Mouse (Mus musculus) granulocyte monocyte progenitor cell, adult 5-6 weeks (primary cell): Measurements from ENCODE around the gene Cbfb. TPM values are rescaled to one million over a fixed set of nuclear protein-coding genes. Genes with fewer than 3 reads are reported as not detected.

ENCODE experiments used
- ATAC-seq: replicated peaks from 2 replicates; pipeline ENCODE4 v1.8.0; 2016; ENCODE audit warnings: mild to moderate bottlenecking, moderate TSS enrichment, inconsistent platforms; ENCODE audit not compliant: poor library complexity, severe bottlenecking
- total RNA-seq, 2 experiments: library from RNA; stranded (forward) in 1 of 2; stranded (reverse) in 1 of 2; fragments of 200-712, 200-1000 nt in 1 of 2; fragments of >200 nt in 1 of 2; fragmentation: Nextera tagmentation in 1 of 2; gene quantifications; 2 replicates each; pipeline ENCODE4 v1.2.3; 2014 to 2017

The Cbfb gene
- 119 and 135 TPM in 2 replicates for total RNA-seq (2014; fragmentation: Nextera tagmentation)
- 177 and 185 TPM in 2 replicates for total RNA-seq (2017)

DNA sequence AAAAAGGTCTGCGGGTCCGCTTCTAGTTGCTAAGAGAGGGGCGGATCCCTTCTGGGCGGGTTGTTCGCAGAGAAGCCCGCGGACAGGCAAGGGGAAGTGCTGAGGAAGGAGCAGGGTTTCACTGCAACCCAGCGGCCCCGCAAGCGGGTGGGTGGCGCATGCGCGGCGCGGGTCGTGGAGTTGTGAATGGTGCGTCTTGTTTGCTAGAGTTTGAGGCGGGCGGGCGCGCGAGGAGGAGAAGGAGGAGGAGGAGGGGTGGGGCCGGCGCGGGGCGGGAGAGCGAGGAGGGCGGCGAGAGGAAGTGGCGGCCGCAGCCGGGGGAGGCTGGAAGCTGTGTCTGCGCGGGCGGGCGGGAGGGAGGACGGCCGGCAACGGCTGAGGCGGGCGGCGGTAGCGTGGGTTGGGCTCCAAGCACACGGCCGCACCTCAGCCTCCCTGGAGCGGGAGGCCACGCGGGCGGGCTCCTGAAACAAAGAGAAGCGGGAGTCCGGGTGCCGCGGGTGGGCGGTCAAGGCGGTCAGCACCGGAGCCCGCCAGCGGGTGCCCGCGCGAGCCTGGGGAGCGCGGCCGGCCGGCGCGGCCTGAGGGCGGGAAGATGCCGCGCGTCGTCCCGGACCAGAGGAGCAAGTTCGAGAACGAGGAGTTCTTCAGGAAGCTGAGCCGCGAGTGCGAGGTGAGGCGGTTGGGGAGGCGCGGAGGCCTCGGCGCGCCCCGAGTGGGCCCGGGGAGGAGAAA, at the start of gene Cbfb:
Gene Cbfb, plus strand, starts transcription at position 294 of the 735 bp plus-strand sequence.
- ATAC-seq, result peak; percentile 88

DNA sequence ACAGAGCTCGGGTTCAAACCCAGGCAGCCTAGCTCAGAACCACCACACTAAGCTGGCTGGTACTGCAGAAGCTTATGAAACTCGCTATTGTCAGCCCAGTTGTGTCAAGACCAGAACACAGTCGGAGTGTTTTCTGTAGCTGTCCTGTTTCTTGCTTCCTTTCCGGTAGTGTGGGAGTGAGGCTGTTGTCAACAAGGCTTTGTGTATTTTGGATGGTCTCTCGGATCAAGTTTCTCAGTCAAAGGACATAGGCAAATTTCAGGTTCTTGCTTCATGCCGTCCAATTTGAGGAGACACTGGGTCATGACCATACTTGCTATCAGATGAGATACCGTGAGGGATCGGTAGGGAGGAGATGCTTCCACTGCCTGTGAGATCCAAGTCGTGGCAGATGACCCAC, 40.6 kb upstream of the Cbfb start:
- no peak for ATAC-seq

- ATAC-seq, result no peak
Observed at GRCm38 (mm10) chr8:105131509-105131908, 39.0 kb upstream of the Cbfb start, which contains the start of gene Ces4a. Gene Ces4a, plus strand, starts transcription at chr8:105131800.

- ATAC-seq, result peak; percentile 80
Observed at GRCm38 (mm10) chr8:105138423-105138822, 32.1 kb upstream of the Cbfb start.

DNA sequence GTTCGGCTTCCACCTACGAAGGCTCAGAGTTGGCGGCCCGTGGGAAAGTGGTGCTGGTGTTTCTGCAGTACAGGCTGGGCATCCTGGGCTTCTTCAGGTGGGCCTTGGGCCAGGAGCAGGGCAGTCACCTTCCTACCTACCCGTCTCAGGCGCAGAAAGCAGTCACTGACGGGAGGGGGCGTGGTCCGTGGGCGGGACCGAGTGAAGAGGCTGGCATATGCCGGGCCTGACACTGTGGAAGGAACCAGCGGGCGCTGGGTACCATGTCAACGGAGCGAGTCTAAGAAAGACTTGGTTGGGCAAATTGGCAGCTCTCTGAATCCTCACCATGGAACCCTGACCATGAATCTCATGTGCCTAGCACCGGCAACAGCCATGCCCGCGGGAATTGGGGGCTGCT, 28.1 kb upstream of the Cbfb start:
- peak; percentile 66 for ATAC-seq

- ATAC-seq, result no peak
Observed at GRCm38 (mm10) chr8:105151654-105152053, 18.8 kb upstream of the Cbfb start.

DNA sequence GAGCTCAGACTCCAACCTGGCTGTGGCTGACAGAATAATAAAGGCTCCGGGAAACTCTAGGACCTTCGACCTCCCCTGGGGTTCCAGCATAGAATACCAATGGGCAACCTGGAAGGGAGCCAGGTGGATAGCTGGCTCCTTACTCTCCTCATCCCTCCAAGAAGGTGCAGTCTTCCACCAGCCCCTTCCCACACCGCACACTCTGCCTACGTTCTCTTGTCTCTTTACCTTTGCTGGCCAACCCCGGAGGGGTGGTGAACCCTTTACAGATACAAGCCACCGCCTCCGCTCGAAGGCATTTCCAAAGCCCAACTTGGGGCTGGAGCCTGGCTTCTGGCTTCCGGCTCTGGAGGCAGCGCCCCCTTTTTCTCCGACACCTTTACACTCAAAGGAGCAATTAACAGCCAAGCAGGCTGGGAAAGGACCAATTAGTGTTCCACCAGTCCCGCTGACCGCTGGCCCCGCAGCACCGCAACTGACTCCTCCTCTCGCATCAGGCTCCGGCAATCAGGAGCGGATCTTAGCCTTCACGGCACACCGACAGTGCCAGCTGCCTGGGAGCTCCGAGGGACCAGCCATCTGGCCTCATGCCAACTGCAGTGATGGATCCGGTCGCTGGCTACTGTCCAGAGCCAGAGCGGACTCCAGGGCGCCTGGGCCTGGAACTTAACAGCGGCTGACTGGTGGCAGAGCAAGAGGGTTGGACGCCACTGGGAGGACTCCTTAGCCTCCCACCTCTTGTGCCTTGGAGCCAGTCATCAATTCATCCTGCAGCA, 17.7 kb upstream of the Cbfb start:
- peak; percentile 29 for ATAC-seq

- no peak for ATAC-seq
Observed at GRCm38 (mm10) chr8:105154316-105154715, 16.2 kb upstream of the Cbfb start.

GRCm38 (mm10) chr8:105155091-105155745, 15.3 kb upstream of the Cbfb start:
- ATAC-seq, result no peak

GRCm38 (mm10) chr8:105157555-105157954, 12.9 kb upstream of the Cbfb start:
- ATAC-seq, result peak; percentile 77

GRCm38 (mm10) chr8:105158084-105158483, 12.4 kb upstream of the Cbfb start:
- ATAC-seq, result peak; percentile 43; the same call in 1 of the 2 replicates

- ATAC-seq, result no peak
Observed at GRCm38 (mm10) chr8:105161121-105161652, 9.3 kb upstream of the Cbfb start.

- no peak for ATAC-seq
Observed at GRCm38 (mm10) chr8:105164272-105164902, 6.1 kb upstream of the Cbfb start.

- ATAC-seq, result no peak
Observed at GRCm38 (mm10) chr8:105165191-105165590, 5.3 kb upstream of the Cbfb start.

DNA sequence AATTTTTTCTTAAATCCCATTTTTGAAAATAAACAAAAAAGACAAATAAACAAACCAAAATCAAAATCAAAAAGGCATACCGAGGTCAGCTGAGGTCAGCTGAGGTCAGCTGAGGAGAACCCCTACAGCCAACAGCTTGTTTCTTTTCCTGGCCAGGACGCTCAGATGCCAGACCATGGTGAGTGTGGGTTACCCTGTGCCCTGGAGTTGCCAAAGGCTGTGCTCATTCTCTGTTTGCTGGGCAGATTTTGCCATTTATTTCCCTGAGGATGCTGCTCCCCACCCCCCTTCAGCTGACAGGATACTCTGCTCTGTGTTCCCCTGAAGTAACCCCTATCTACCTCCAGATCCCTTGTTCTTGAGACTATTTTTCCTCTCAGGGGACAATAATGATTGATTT, 3.4 kb upstream of the Cbfb start:
- no peak for ATAC-seq

- ATAC-seq, result no peak
Observed at GRCm38 (mm10) chr8:105169582-105169981, 892 bp upstream of the Cbfb start.

- peak; percentile 13 for ATAC-seq
Observed at GRCm38 (mm10) chr8:105170041-105170380, 463 bp upstream of the Cbfb start.

GRCm38 (mm10) chr8:105171116-105172002, 885 bp downstream of the Cbfb start:
- peak; percentile 49 for ATAC-seq

DNA sequence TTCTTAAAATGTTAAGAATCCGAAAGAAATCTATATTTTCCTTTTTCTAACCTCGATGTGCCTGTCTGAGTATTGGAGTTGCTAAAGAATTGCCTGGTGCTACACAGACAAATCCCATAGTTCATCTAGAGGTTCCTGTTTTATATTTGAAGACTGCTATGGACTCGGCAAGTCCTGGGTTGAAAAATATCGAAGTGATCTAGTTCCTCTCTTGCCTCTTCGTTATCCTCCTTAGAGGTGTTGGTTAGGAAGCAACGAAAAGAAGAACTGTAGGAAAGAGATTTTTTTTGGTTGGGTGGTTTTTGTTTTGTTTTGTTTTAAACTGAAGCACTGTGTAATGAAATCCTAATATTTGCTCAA, 1.5 kb downstream of the Cbfb start:
- ATAC-seq, result peak; percentile 43
